Mouse (Mus musculus) heart, postnatal 0 days (tissue): ENCODE measurements at regions not wholly inside any gene's neighbourhood (a gene's known extent, or its start where the extent isn't known, plus 50 kb on each side); places are given as distances from the start of the nearest gene placed in this dataset.

ENCODE experiments used
- ATAC-seq: fragments of 200-750 bp; cut with Nextera tagmentation; 2 replicates; pipeline ENCODE4 v1.8.0; 2017; ENCODE audit warnings: low read depth, moderate number of reproducible peaks, moderate library complexity; ENCODE audit not compliant: insufficient read depth
- DNase-seq: peaks from one replicate; pipeline ENCODE4 v3.0.0-alpha.2; 2016; ENCODE audit warnings: low spot score
- H3K27ac ChIP-seq: fragments of 300-500 bp; sonication (generic); 2 replicates; pipeline ENCODE4 v1.5.1; 2014; ENCODE audit warnings: low read depth, mild to moderate bottlenecking
- H3K27me3 ChIP-seq: fragments of 300-500 bp; sonication (generic); 2 replicates; pipeline ENCODE4 v1.6.1; 2014; ENCODE audit warnings: low read length, mixed read lengths; ENCODE audit not compliant: control insufficient read depth, insufficient read depth
- H3K36me3 ChIP-seq: fragments of 300-500 bp; sonication (generic); replicated peaks from 2 replicates; pipeline ENCODE4 v1.6.1; 2014; ENCODE audit warnings: low read length, mixed read lengths; ENCODE audit not compliant: control insufficient read depth, insufficient read depth
- H3K4me1 ChIP-seq: fragments of 300-500 bp; sonication (generic); 2 replicates; pipeline ENCODE4 v1.6.1; 2014; ENCODE audit warnings: antibody characterized with exemption; ENCODE audit not compliant: control insufficient read depth, insufficient read depth
- H3K4me2 ChIP-seq: fragments of 300-500 bp; sonication (generic); 2 replicates; pipeline ENCODE4 v1.6.1; 2014; ENCODE audit warnings: low read depth, mild to moderate bottlenecking, low read length, moderate library complexity
- H3K4me3 ChIP-seq: fragments of 300-500 bp; sonication (generic); 2 replicates; pipeline ENCODE4 v1.5.1; 2014; ENCODE audit warnings: low read depth, low read length
- H3K9ac ChIP-seq: fragments of 300-500 bp; sonication (generic); replicated peaks from 2 replicates; pipeline ENCODE4 v1.6.1; 2014; ENCODE audit warnings: low read depth, low read length, mixed read lengths
- H3K9me3 ChIP-seq: fragments of 300-500 bp; sonication (generic); replicated peaks from 2 replicates; pipeline ENCODE4 v1.6.1; 2016; ENCODE audit warnings: low read length; ENCODE audit not compliant: control insufficient read depth
- CTCF ChIP-seq: IDR thresholded peaks from 2 replicates; pipeline ENCODE4 v1.5.1; 2016; ENCODE audit warnings: antibody characterized with exemption, control low read depth, low read depth
- EP300 ChIP-seq: IDR thresholded peaks from 2 replicates; pipeline ENCODE4 v1.6.1; 2016; ENCODE audit warnings: antibody characterized with exemption, low read depth
- WGBS: fragments of 180-500 bp; shearing (Covaris S2); extraction: QIAGEN DNeasy Blood & Tissue Kit; methylation state at CpG from one replicate; pipeline ENCODE4 v1.1.7; 2014; 5-methylcytosine and 5-hydroxymethylcytosine counted together

GRCm38 (mm10) chr15:62221024-62221819, 1298.4 kb upstream of the A1bg start:
- DNase-seq: no peak
- no peak overlapping the region for H3K9ac ChIP-seq
- H3K27me3 ChIP-seq: no peaks in the 10 kb centered on the region
- H3K9me3 ChIP-seq: no peaks in the 10 kb centered on the region
- no peak overlapping the region for H3K4me3 ChIP-seq
- H3K4me1 ChIP-seq: peaks cover 6% of the 10 kb centered on the region
- H3K27ac ChIP-seq: no peak overlapping the region
- ATAC-seq: no peak
- 40% methylated on average over 8 of the region's 8 CpGs for WGBS
- no peak for TF ChIP-seq CTCF
- no peaks in the 10 kb centered on the region for H3K36me3 ChIP-seq
- no peak overlapping the region for H3K4me2 ChIP-seq

- Histone ChIP-seq H3K4me3 (no peak overlapping the region), H3K9ac (no peak overlapping the region), H3K36me3 (no peaks in the 10 kb centered on the region), H3K27me3 (no peaks in the 10 kb centered on the region), H3K4me1 (peaks cover 12% of the 10 kb centered on the region), H3K27ac (no peak overlapping the region), H3K4me2 (no peak overlapping the region), H3K9me3 (no peaks in the 10 kb centered on the region)
- TF ChIP-seq EP300: no peak
- TF ChIP-seq CTCF: no peak
- WGBS: 70% methylated on average over 3 of the region's 3 CpGs
- DNase-seq (no peak), ATAC-seq (no peak)
These were observed 1297.8 kb upstream of the A1bg start for GRCm38 (mm10) chr15:62220620-62221019.

- no peaks in the 10 kb centered on the region for H3K36me3 ChIP-seq
- no peak overlapping the region for H3K27ac ChIP-seq
- no peak for ATAC-seq
- no peaks in the 10 kb centered on the region for H3K27me3 ChIP-seq
- H3K4me2 ChIP-seq: no peak overlapping the region
- 91% methylated on average over 9 of the region's 9 CpGs for WGBS
- peaks cover 13% of the 10 kb centered on the region for H3K4me1 ChIP-seq
- TF ChIP-seq EP300 (no peak), CTCF (no peak)
- no peaks in the 10 kb centered on the region for H3K9me3 ChIP-seq
- H3K4me3 ChIP-seq: no peak overlapping the region
- no peak overlapping the region for H3K9ac ChIP-seq
- no peak for DNase-seq
These were observed 1297.2 kb upstream of the A1bg start for GRCm38 (mm10) chr15:62219934-62220540.

GRCm38 (mm10) chr15:62218346-62219080, 1295.7 kb upstream of the A1bg start:
- TF ChIP-seq CTCF: no peak
- no peak for TF ChIP-seq EP300
- WGBS: 87% methylated on average over 21 of the region's 21 CpGs
- Histone ChIP-seq H3K9me3 (no peaks in the 10 kb centered on the region), H3K9ac (no peak overlapping the region), H3K4me3 (no peak overlapping the region), H3K27me3 (no peaks in the 10 kb centered on the region), H3K4me2 (no peak overlapping the region), H3K4me1 (peaks cover 13% of the 10 kb centered on the region), H3K27ac (no peak overlapping the region), H3K36me3 (no peaks in the 10 kb centered on the region)
- ATAC-seq (no peak), DNase-seq (no peak)

GRCm38 (mm10) chr15:62216688-62217477, 1294.1 kb upstream of the A1bg start:
- H3K27me3 ChIP-seq: no peaks in the 10 kb centered on the region
- WGBS: 30% methylated on average over 8 of the region's 8 CpGs
- 0 out of 2 replicates have a peak overlapping the region, but pooled peaks have one; percentile 7 for H3K27ac ChIP-seq
- ATAC-seq (0 out of 2 replicates have a peak, but pooled peaks have one; percentile 30), DNase-seq (no peak)
- H3K4me3 ChIP-seq: no peak overlapping the region
- no peak overlapping the region for H3K4me2 ChIP-seq
- H3K9me3 ChIP-seq: no peaks in the 10 kb centered on the region
- H3K36me3 ChIP-seq: no peaks in the 10 kb centered on the region
- peaks cover 20% of the 10 kb centered on the region for H3K4me1 ChIP-seq
- H3K9ac ChIP-seq: no peak overlapping the region
- TF ChIP-seq EP300 (no peak), CTCF (no peak)
